Mouse (Mus musculus): Measurements from ENCODE around the gene Mcm10.

GRCm38 (mm10) chr2:5001266-5001665, 11.3 kb downstream of the Mcm10 start:
- no peak for TF ChIP-seq CTCF (IDR thresholded peaks at IDR 0.05 in 2 of 3, conservative IDR thresholded peaks at IDR 0.05 in 1 of 3; ENCODE audit: control insufficient read depth in 1 of 3, insufficient read depth in 1 of 3, low read depth in 2 of 3, low read length in 3 of 3, poor library complexity in 1 of 3, severe bottlenecking in 1 of 3)
- TF ChIP-seq UBTF (IDR thresholded peaks at IDR 0.05; ENCODE audit: borderline replicate concordance, insufficient read depth, low read depth, low read length) = no peak
- no peak for TF ChIP-seq MYC (IDR thresholded peaks at IDR 0.05; ENCODE audit: low read depth, low read length)
- TF ChIP-seq CHD1 (IDR thresholded peaks at IDR 0.05; ENCODE audit: low read depth, low read length) = no peak
- no peak for TF ChIP-seq SIN3A (IDR thresholded peaks at IDR 0.05; ENCODE audit: low read length)
- TF ChIP-seq POLR2A (IDR thresholded peaks at IDR 0.05; ENCODE audit: control insufficient read depth in 1 of 2, insufficient read depth in 1 of 2, low read depth in 1 of 2, low read length in 2 of 2, poor library complexity in 1 of 2) = no peak; a peak in 1 of 4 replicates
- TF ChIP-seq RAD21 (IDR thresholded peaks at IDR 0.05; ENCODE audit: low read depth, low read length) = no peak
- peak; percentile 38; the same call in 1 of the 2 replicates for TF ChIP-seq USF1 (IDR thresholded peaks at IDR 0.05; ENCODE audit: low read depth, low read length)
- TF ChIP-seq ZC3H11A (IDR thresholded peaks at IDR 0.05; ENCODE audit: low read depth, low read length) = no peak
- TF ChIP-seq MAX (IDR thresholded peaks at IDR 0.05; ENCODE audit: low read length) = no peak
- no peak for TF ChIP-seq NELFE (IDR thresholded peaks at IDR 0.05; ENCODE audit: low read depth, low read length)
- TF ChIP-seq TAL1 (IDR thresholded peaks at IDR 0.05; ENCODE audit: low read length) = no peak

Data from MEL (cell line).